Mouse (Mus musculus) myocyte (in vitro differentiated cells): ENCODE data around the gene 9930111J21Rik1.
"Not testable (repeated sequence)": the region's sequence is repeated elsewhere in the genome, so short reads cannot be mapped to it uniquely, and the experiment has no call there.

Source experiments
- MAX ChIP-seq: IDR thresholded peaks from one replicate; pipeline ENCODE4 v1.6.1; 2011; ENCODE audit warnings: low read depth, mild to moderate bottlenecking, control low read depth
- MYOG ChIP-seq, 3 experiments: IDR thresholded peaks; one replicate each; pipeline ENCODE4 v1.6.1; 2011; ENCODE audit warnings: control low read depth in 2 of 3, low read depth in 2 of 3, mild to moderate bottlenecking in 2 of 3; ENCODE audit not compliant: insufficient read length in 2 of 3, control insufficient read depth in 1 of 3, insufficient read depth in 1 of 3
- POLR2A ChIP-seq: IDR thresholded peaks from one replicate; pipeline ENCODE4 v1.6.1; 2011; ENCODE audit warnings: low read depth, mild to moderate bottlenecking, control low read depth, moderate library complexity; ENCODE audit not compliant: insufficient read length
- TCF12 ChIP-seq: IDR thresholded peaks from one replicate; pipeline ENCODE4 v1.6.1; 2011; ENCODE audit warnings: mild to moderate bottlenecking, control low read depth; ENCODE audit not compliant: poor library complexity, insufficient read depth, severe bottlenecking
- USF1 ChIP-seq: IDR thresholded peaks from one replicate; pipeline ENCODE4 v1.6.1; 2011; ENCODE audit warnings: low read depth, mild to moderate bottlenecking, control low read depth, moderate library complexity

DNA sequence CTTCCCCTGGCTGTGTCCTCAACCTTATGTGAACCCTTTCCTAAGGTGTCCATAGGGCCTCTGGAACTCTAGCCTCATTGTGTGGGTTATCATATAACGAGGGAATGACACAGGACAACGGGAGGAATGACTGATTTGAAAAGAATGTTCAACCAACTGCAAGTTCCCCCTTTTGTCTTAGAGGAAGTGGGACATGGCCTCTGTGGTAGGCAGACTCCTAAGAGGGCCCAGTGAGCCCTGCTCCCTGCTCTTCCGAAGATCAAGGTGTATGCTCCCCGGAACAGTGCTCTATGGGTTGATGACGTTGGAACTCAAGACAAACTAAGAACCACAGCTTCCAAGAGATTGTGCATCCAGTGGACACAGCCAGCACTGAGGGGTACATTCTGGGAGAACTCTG, 55.4 kb downstream of the 9930111J21Rik1 start:
- not testable (repeated sequence) for TF ChIP-seq POLR2A; USF1; MYOG (IDR thresholded peaks at IDR 0.05; ENCODE audit: control insufficient read depth in 1 of 3, insufficient read depth in 1 of 3, insufficient read length in 2 of 3, low read depth in 2 of 3); TCF12; MAX
